Mouse (Mus musculus) heart, adult 2 months (tissue): Measurements from ENCODE around the gene Xpo4.

Experiments
- CTCF ChIP-seq: fragments of 200-600 bp; IDR thresholded peaks from 2 replicates; pipeline ENCODE4 v1.8.1; 2022; ENCODE audit warnings: antibody characterized with exemption, mild to moderate bottlenecking, moderate library complexity
- EP300 ChIP-seq: fragments of 200-500 bp; IDR thresholded peaks from 2 replicates; pipeline ENCODE4 v1.6.1; 2011; ENCODE audit warnings: low read depth, low read length, control low read depth; ENCODE audit not compliant: insufficient read depth
- POLR2A ChIP-seq: fragments of 200-500 bp; IDR thresholded peaks from 2 replicates; pipeline ENCODE4 v1.6.1; 2011; ENCODE audit warnings: mild to moderate bottlenecking, low read depth, low read length, control low read depth; ENCODE audit not compliant: insufficient read depth

DNA sequence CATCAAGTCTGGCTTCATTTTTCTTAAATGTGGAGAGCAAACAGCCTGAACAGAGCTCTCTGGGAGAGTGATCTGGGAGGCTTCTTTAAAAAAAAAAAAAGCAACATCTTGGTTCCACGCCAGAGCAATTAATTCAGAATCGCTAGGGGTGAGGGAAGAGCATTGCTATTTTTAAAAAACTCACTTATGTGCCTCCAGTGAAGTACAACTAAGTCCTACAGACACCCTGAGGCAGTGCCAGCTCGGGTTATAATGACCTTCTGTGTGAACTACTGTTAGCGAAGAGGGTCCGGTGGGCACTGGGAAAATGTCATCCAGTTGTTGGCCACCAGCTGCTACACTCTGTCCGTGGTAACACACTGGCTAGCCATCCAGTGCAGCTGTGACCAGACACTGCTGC lies 129.6 kb downstream of the Xpo4 start:
- no peak for TF ChIP-seq POLR2A
- no peak for TF ChIP-seq CTCF
- no peak for TF ChIP-seq EP300
